Mouse (Mus musculus) adipose tissue, adult 10 weeks (tissue): Measurements from ENCODE around the gene Olfr1369-ps1. TPM values are rescaled to one million over a fixed set of nuclear protein-coding genes. Genes with fewer than 3 reads are reported as not detected.

Source experiments
- polyA plus RNA-seq: library from polyadenylated mRNA; stranded (reverse); fragments of 350-450 nt; fragmentation: Illumina TruSeq; extraction: RNeasy Lipid Tissue Mini Kit (QIAGEN cat#74804); gene quantifications from one replicate; pipeline ENCODE4 v1.2.3, GENCODE M21; 2014; ENCODE audit warnings: low read depth, low replicate concordance

Olfr1369-ps1 gene
- not detected for polyA plus RNA-seq

DNA sequence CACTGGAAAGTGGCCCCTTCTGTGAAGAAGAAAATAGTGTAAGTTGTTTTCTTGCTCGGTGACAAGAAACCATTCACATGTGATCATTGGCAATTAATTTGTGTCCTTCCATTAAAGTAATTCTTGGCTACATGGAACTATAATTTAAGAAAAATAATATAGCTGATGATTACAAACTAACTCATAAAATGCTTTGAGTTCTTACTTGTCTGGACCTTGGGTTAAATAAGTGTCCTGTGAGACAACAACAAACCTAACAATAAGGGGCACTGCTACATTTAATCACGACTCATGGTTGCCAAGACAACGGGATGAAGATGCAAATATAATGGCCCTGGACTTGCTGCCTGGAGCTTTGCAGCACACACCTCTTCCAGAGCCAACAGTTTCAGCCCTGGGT is at the start of gene Olfr1369-ps1:
Gene Olfr1369-ps1 (plus strand): TSS at position 301 of the 400 bp plus-strand sequence.

GRCm38 (mm10) chr13:21074847-21075246 is 36.4 kb upstream of the Olfr1369-ps1 start, which contains the start of gene Olfr1370:
Gene Olfr1370, minus strand, starts transcription at chr13:21074947.

DNA sequence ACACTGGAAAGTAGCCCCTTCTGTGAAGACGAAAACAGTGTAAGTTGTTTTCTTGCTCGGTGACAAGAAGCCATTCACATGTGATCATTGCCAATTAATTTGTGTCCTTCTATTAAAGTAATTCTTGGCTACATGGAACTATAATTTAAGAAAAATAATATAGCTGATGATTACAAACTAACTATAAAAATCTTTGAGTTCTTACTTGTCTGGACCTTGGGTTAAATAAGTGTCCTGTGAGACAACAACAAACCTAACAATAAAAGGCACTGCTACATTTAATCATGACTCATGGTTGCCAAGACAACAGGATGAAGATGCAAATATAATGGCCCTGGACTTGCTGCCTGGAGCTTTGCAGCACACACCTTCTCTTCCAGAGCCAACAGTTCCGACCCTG is 18.1 kb downstream of the Olfr1369-ps1 start, which contains the start of gene Olfr263:
Gene Olfr263 (plus strand): TSS at position 301 of the 400 bp plus-strand sequence.

DNA sequence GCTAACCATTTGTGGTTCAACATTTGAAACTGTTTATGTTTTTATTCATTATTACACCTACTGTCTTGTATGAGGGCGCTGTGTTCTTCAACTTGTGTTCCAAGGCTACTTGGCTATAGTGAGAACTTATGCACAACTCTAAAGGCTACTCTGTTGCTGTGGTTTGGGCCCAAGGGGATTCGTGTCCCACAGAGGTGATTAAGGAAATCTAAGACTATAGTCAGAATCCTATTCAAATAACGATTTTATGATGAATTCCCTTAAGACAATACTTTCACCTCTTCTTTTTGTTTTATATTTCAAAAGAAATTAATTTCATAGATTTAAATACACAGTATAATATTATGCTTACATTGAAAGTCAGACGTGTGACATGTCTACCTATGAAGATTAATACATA is 34.5 kb downstream of the Olfr1369-ps1 start, which contains the start of gene Olfr1368:
Gene Olfr1368 (minus strand): TSS at position 101 of the 400 bp plus-strand sequence.

Other genes starting within 250 kb of the Olfr1369-ps1 start
- gene Olfr1370, start 36.5 kb upstream of the Olfr1369-ps1 start, polyA plus RNA-seq = not detected
- not detected for gene Olfr263, start 18.2 kb downstream of the Olfr1369-ps1 start, polyA plus RNA-seq
- gene Olfr1368, start 34.4 kb downstream of the Olfr1369-ps1 start, polyA plus RNA-seq = not detected
- 52.9 TPM for gene Trim27, start 68.0 kb downstream of the Olfr1369-ps1 start, polyA plus RNA-seq
- gene Gpx5, start 181.2 kb downstream of the Olfr1369-ps1 start, polyA plus RNA-seq = 18,335 TPM
- gene Gpx6, start 200.6 kb downstream of the Olfr1369-ps1 start, polyA plus RNA-seq = 18.9 TPM
- not detected for gene Olfr1367, start 235.4 kb downstream of the Olfr1369-ps1 start, polyA plus RNA-seq